Mouse (Mus musculus) heart, adult 2 months (tissue): ENCODE data around the gene Atp7b.

ENCODE experiments used
- CTCF ChIP-seq: fragments of 200-600 bp; IDR thresholded peaks from 2 replicates; pipeline ENCODE4 v1.8.1; 2022; ENCODE audit warnings: antibody characterized with exemption, mild to moderate bottlenecking, moderate library complexity
- EP300 ChIP-seq: fragments of 200-500 bp; IDR thresholded peaks from 2 replicates; pipeline ENCODE4 v1.6.1; 2011; ENCODE audit warnings: low read depth, low read length, control low read depth; ENCODE audit not compliant: insufficient read depth
- POLR2A ChIP-seq: fragments of 200-500 bp; IDR thresholded peaks from 2 replicates; pipeline ENCODE4 v1.6.1; 2011; ENCODE audit warnings: mild to moderate bottlenecking, low read depth, low read length, control low read depth; ENCODE audit not compliant: insufficient read depth

GRCm38 (mm10) chr8:22054674-22055491 lies 5.2 kb downstream of the Atp7b start:
- TF ChIP-seq CTCF (no peak), POLR2A (no peak), EP300 (no peak)
